Mouse (Mus musculus) left cerebral cortex, adult 18-20 months (tissue): ENCODE results near the gene Hspb2. TPM values are rescaled to one million over a fixed set of nuclear protein-coding genes. Genes with fewer than 3 reads are reported as not detected.
A peak's percentile ranks its signal among the peaks of the same experiment; 100 is the strongest.

Source experiments
- DNase-seq, 2 experiments: peaks; one replicate each; pipeline ENCODE4 v3.0.0; 2021 to 2022; ENCODE audit warnings: low spot score in 2 of 2, mixed read lengths in 1 of 2
- long read RNA-seq, 2 experiments: library from polyadenylated mRNA; stranded (forward); transcript quantifications; one replicate each; pipeline ENCODE4 v2.0.0; 2021
- total RNA-seq, 2 experiments: library from RNA; stranded (reverse); gene quantifications; 2 replicates each; pipeline ENCODE4 v1.2.3; 2021

The Hspb2 gene
- total RNA-seq, result 1 to 10 TPM; 2.4 to 2.6 TPM
- long read RNA-seq, experiment 1, partial matches to known transcripts, result 0 of 1 reads
- long read RNA-seq, experiment 1, other reads (novel, unspliced or antisense), result 0 of 1 reads
- long read RNA-seq, experiment 2, partial matches to known transcripts, result 0 of 2 reads
- long read RNA-seq, experiment 2, other reads (novel, unspliced or antisense), result 0 of 2 reads

- peak in 1 of 2 experiments; percentile 19 for DNase-seq
Observed at GRCm38 (mm10) chr9:50752054-50752602, at the start of gene Hspb2. TSS of gene Hspb2 (minus strand) at chr9:50752354.

DNA sequence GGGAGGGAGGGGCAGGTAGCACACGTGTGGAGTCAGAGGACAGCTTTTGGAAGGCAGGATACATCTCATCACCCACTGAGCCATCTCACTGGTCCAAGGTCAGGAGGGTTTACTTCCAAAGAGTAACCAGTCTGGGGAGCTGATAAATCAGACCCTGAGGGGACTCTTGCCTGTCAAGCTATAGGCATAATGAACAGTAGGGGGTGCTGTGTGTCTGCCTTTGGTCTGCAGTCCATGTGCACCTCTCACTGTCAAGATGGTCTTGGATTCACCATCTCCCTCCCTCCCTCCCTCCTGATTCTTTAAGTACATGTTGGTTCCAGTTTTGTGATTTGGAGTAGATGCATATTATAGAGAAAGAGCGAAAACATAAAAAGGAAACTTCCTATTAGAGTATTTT is 48.8 kb upstream of the Hspb2 start:
- DNase-seq, result peak in 1 of 2 experiments; percentile 53

- no peak for DNase-seq
Observed at GRCm38 (mm10) chr9:50798368-50798767, 46.2 kb upstream of the Hspb2 start.

DNA sequence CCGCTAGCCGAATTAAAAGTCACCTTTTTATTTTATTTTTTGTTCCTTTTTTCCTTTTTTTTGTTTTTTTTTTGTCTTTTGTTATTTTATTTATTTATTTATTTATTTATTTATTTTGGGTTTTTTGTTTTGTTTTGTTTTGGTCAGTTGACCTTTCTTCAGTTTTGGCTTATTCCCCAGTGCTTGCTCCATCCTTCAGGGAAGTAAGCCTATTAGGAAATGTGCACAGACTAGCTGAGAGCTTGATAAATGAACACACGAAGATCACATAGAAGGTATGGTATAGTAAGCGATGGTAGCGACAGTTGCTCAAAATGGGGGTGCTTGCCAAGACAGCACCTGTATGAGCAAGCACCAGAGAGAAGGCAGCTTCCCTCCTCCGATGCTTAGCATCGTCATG is 45.5 kb upstream of the Hspb2 start:
- no peak for DNase-seq

DNA sequence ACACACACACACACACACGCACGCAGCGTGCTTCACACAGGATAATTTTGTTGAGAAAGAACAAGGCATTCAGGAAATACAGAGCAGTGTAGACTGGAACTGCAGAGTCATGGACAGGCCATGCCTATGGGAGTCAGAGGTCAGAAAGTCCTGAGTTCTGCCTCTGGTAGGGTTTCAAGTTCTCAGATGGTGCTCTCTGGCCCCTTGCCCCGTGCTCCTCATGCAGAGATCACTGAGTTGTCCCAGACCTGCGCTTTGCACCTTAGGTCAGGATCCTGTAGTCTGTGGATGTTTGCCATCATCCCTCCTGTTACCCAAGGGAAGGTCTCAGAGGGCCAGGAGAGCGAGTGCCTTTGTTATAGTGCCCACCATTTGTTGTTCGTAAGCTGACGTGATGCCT is 44.6 kb upstream of the Hspb2 start:
- DNase-seq, result no peak

- DNase-seq, result no peak
Observed at GRCm38 (mm10) chr9:50795266-50795665, 43.1 kb upstream of the Hspb2 start.

- peak in 1 of 2 experiments; percentile 30 for DNase-seq
Observed at GRCm38 (mm10) chr9:50782155-50782554, 30.0 kb upstream of the Hspb2 start.

- DNase-seq, result no peak
Observed at GRCm38 (mm10) chr9:50776162-50776760, 24.1 kb upstream of the Hspb2 start.

GRCm38 (mm10) chr9:50775662-50776126 is 23.5 kb upstream of the Hspb2 start:
- peak in 1 of 2 experiments; percentile 10 for DNase-seq

DNA sequence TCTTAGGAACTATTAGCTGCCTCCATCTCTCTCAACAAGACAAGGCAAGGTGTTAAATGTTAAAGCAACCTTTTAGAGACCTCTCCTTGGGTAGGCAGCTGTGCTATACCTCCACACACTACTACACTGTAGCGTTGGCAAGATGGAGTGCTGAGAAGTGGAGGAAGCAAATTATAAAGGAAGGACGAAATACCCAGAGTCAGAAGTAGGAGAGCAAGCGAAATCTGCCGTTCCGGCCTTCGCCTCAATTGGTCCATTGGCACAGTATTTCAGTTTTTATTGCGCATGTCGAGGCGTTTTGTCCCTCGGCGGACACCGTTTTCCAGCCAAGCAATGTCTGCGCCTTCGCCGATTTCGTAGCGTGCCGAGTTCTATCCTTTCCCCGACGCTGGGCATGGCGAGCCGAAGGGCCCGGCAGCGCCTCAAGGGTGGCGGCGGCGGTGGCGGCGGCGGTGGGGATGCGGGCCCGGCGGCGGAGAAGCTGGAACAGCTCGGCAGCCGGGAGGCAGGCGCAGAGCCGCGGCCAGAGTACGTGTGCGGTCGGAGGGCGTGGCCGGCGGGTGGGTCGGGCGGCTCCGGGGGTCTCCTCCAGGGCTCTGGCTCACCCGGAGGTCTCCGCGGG is 22.9 kb upstream of the Hspb2 start, which contains the start of the genes Alg9 and 1110032A03Rik:
Alg9 (plus strand) TSS at position 29 of the 622 bp plus-strand sequence.
1110032A03Rik (minus strand) TSS at position 530 of the 622 bp plus-strand sequence.
- DNase-seq, result peak; percentile 92

DNA sequence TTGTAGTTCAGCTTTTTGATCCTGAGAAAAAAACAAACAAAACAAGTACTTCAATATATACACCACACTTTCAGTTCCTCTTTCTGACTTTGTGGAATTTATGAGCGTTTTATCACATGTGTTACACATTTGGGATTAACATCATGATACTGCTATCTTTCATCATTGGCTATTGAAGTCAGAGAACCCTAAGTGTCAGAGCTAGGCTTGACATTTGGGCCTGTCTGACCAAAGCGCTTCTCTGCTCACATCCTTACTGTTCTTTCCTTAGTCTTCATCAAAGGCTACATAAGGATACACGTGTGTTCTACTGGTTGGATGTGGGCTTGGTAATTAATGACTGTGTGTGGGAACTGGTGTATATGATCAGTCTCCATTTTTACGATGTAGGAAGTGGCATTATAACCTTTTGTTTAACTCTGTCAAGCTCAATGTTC is 21.9 kb upstream of the Hspb2 start:
- DNase-seq, result no peak

GRCm38 (mm10) chr9:50770011-50770410 is 17.9 kb upstream of the Hspb2 start:
- DNase-seq, result no peak

- DNase-seq, result peak; percentile 99
Observed at GRCm38 (mm10) chr9:50768107-50769002, 16.2 kb upstream of the Hspb2 start, which contains the start of gene Fdxacb1. TSS of gene Fdxacb1 (plus strand) at chr9:50768236.

- no peak for DNase-seq
Observed at GRCm38 (mm10) chr9:50767531-50768106, 15.5 kb upstream of the Hspb2 start.

GRCm38 (mm10) chr9:50763331-50763730 is 11.2 kb upstream of the Hspb2 start:
- DNase-seq, result peak in 1 of 2 experiments; percentile 24

GRCm38 (mm10) chr9:50761520-50762243 is 9.5 kb upstream of the Hspb2 start:
- DNase-seq, result no peak

DNA sequence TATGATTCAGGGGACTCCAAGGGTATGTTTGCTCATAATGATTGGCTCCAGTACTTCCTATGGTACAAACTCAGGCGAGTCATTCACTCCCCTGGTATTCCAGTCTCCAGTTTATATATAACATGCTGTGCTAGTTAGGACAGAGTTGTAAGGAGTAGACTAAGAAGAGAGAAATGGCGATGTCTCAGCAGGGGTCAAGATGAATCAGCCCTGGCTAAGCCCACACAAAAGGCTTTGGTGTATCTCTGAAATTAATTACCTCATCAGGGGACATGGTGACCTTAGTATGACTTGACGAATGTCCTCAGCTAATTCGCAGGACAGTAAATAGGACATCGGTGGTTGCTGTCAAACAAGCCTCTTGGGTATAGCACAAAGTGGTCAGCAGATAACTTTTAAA is 4.6 kb upstream of the Hspb2 start:
- no peak for DNase-seq

DNA sequence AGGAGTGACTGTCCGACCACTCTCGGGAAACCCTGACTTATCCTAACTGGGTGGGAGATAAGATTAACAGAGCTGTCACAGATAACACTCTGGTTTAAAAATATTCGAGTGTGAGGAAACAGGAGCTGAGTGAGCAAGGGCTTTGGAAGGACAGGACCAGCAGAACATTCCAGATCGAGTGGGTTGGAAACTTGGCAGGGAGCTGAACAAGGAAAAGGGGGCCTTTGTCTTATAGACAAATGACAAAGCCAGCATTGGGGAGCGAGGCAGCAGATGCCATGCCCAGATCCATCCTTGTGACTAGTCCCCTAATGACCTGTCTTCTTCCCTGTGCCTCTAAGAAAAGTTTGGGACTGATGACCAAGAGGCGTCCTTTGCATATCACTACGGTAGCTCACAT is 1.8 kb upstream of the Hspb2 start:
- peak in 1 of 2 experiments; percentile 29 for DNase-seq

DNA sequence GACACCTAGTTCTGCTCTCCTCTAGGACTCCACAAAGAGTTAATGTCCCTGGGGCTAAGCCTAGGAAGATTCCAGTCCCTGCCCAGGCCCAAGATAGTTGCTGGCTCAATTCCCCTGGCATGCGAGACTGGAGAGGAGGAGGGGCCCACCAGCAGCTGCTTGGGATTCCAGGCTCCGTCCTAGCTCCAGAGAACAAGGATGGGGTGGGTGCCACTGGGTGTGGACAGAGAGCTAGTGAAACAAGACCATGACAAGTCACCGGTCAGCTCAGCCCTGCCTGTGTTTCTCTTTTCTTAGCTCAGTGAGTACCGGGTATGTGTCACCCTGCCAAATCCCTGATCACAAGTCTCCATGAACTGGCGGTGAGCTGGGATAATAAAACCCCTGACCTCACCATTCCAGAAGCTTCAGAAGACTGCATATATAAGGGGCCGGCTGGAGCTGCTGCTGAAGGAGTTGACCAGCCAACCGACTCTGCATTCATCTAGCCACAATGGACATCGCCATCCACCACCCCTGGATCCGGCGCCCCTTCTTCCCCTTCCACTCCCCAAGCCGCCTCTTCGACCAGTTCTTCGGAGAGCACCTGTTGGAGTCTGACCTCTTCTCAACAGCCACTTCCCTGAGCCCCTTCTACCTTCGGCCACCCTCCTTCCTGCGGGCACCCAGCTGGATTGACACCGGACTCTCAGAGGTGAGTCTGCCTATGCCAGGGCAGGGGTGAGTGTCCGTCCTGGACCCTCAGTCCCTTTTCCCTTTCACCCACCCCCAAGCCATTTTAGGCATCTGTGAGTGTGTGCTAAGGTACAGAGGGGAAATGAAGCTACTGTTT is 846 bp upstream of the Hspb2 start:
- DNase-seq, result peak; percentile 65 to 70
